Mouse (Mus musculus) v-Abl transformed pro-B cells (cell line): Measurements from ENCODE around the gene Sacs.
"Not testable (repeated sequence)": the region's sequence is repeated elsewhere in the genome, so short reads cannot be mapped to it uniquely, and the experiment has no call there.

Experiments used
- in situ Hi-C, 2 experiments: fragments of 400-800 bp; cut with MboI; formaldehyde crosslinking; loops; one replicate each; pipeline ENCODE4 v1.15.1; 2025; ENCODE audit not compliant: unreplicated experiment in 2 of 2

Sacs gene

GRCm38 (mm10) chr14:61137994-61138726, at the start of gene Sacs:
Sacs (plus strand) TSS chr14:61138457.
- in situ Hi-C loops: no loop called here

- in situ Hi-C loops: no loop called here
Observed at GRCm38 (mm10) chr14:61090955-61091354, 47.3 kb upstream of the Sacs start.

- in situ Hi-C loops: no loop called here
Observed at GRCm38 (mm10) chr14:61092073-61092472, 46.2 kb upstream of the Sacs start.

GRCm38 (mm10) chr14:61097974-61098625, 40.2 kb upstream of the Sacs start:
- in situ Hi-C loops: no loop called here

GRCm38 (mm10) chr14:61100736-61101135, 37.5 kb upstream of the Sacs start:
- in situ Hi-C loops: loop anchor here (25.0 kb wide), 2 partner anchors 588 to 1488 kb away; no protein-coding TSS in a partner anchor

- in situ Hi-C loops: loop anchor here (25.0 kb wide), 2 partner anchors 594 to 1494 kb away; no protein-coding TSS in a partner anchor
Observed at GRCm38 (mm10) chr14:61106404-61106803, 31.9 kb upstream of the Sacs start.

- in situ Hi-C loops: loop anchor here (25.0 kb wide), 2 partner anchors 596 to 1496 kb away; no protein-coding TSS in a partner anchor
Observed at GRCm38 (mm10) chr14:61108625-61109024, 29.6 kb upstream of the Sacs start.

GRCm38 (mm10) chr14:61112404-61112803, 25.9 kb upstream of the Sacs start:
- in situ Hi-C loops: loop anchor here (5.0 to 25.0 kb wide), 5 partner anchors 182 to 1500 kb away; no protein-coding TSS in a partner anchor

GRCm38 (mm10) chr14:61124755-61125154, 13.5 kb upstream of the Sacs start:
- in situ Hi-C loops: loop anchor here (25.0 kb wide), 2 partner anchors 612 to 1512 kb away; no protein-coding TSS in a partner anchor

- in situ Hi-C loops: no loop called here
Observed at GRCm38 (mm10) chr14:61125201-61125600, 13.1 kb upstream of the Sacs start.

GRCm38 (mm10) chr14:61127365-61127764, 10.9 kb upstream of the Sacs start:
- in situ Hi-C loops: not testable (repeated sequence)

- in situ Hi-C loops: no loop called here
Observed at GRCm38 (mm10) chr14:61128961-61129507, 9.2 kb upstream of the Sacs start.

- in situ Hi-C loops: no loop called here
Observed at GRCm38 (mm10) chr14:61132556-61132955, 5.7 kb upstream of the Sacs start.

GRCm38 (mm10) chr14:61134381-61135030, 3.8 kb upstream of the Sacs start:
- in situ Hi-C loops: no loop called here

GRCm38 (mm10) chr14:61137410-61137809, 847 bp upstream of the Sacs start:
- in situ Hi-C loops: no loop called here

GRCm38 (mm10) chr14:61138727-61139067, 440 bp downstream of the Sacs start:
- in situ Hi-C loops: no loop called here

- in situ Hi-C loops: no loop called here
Observed at GRCm38 (mm10) chr14:61143358-61143757, 5.1 kb downstream of the Sacs start.

- in situ Hi-C loops: no loop called here
Observed at GRCm38 (mm10) chr14:61143869-61144268, 5.6 kb downstream of the Sacs start.

- in situ Hi-C loops: loop anchor here (25.0 kb wide), 2 partner anchors 287 to 888 kb away; partner anchors contain the start of genes Gm49336 (in 2 of the 2), Mtmr6 (in 2 of the 2), Nupl1 (in 2 of the 2) and Kpna3 (in 1 of the 2)
Observed at GRCm38 (mm10) chr14:61150416-61150815, 12.2 kb downstream of the Sacs start.

GRCm38 (mm10) chr14:61154900-61155585, 16.8 kb downstream of the Sacs start:
- in situ Hi-C loops: loop anchor here (25.0 kb wide), 2 partner anchors 282 to 893 kb away; partner anchors contain the start of genes Gm49336 (in 2 of the 2), Mtmr6 (in 2 of the 2), Nupl1 (in 2 of the 2) and Kpna3 (in 1 of the 2)
